Mouse (Mus musculus): ENCODE measurements at regions not wholly inside any gene's neighbourhood (a gene's known extent, or its start where the extent isn't known, plus 50 kb on each side); places are given as distances from the start of the nearest gene placed in this dataset.

- DNase-seq (ENCODE audit: low spot score) = no peak
Measured at GRCm38 (mm10) chr6:127252000-127252721, 100.2 kb upstream of the Ccnd2 start.

GRCm38 (mm10) chr6:127253935-127254334 lies 101.9 kb upstream of the Ccnd2 start:
- no peak for DNase-seq (ENCODE audit: low spot score)

- no peak for DNase-seq (ENCODE audit: low spot score)
Measured at GRCm38 (mm10) chr6:127263903-127264680, 112.1 kb upstream of the Ccnd2 start.

- DNase-seq (ENCODE audit: low spot score) = no peak
Measured at GRCm38 (mm10) chr6:127265063-127265775, 113.2 kb upstream of the Ccnd2 start.

GRCm38 (mm10) chr6:127265901-127266812 lies 114.2 kb upstream of the Ccnd2 start:
- peak; percentile 33 for DNase-seq (ENCODE audit: low spot score)

GRCm38 (mm10) chr6:127266813-127267165 lies 114.8 kb upstream of the Ccnd2 start:
- DNase-seq (ENCODE audit: low spot score) = no peak

- no peak for DNase-seq (ENCODE audit: low spot score)
Measured at GRCm38 (mm10) chr6:127269021-127269420, 117.0 kb upstream of the Ccnd2 start.

- DNase-seq (ENCODE audit: low spot score) = no peak
Measured at GRCm38 (mm10) chr6:127269525-127270044, 117.6 kb upstream of the Ccnd2 start.

GRCm38 (mm10) chr6:127270774-127271173 lies 118.8 kb upstream of the Ccnd2 start:
- no peak for DNase-seq (ENCODE audit: low spot score)

- no peak for DNase-seq (ENCODE audit: low spot score)
Measured at GRCm38 (mm10) chr6:127271418-127271817, 119.4 kb upstream of the Ccnd2 start.

- no peak for DNase-seq (ENCODE audit: low spot score)
Measured at GRCm38 (mm10) chr6:127272630-127273029, 120.6 kb upstream of the Ccnd2 start.

- no peak for DNase-seq (ENCODE audit: low spot score)
Measured at GRCm38 (mm10) chr6:127274732-127275429, 122.9 kb upstream of the Ccnd2 start.

- no peak for DNase-seq (ENCODE audit: low spot score)
Measured at GRCm38 (mm10) chr6:127275430-127275784, 123.4 kb upstream of the Ccnd2 start.

- no peak for DNase-seq (ENCODE audit: low spot score)
Measured at GRCm38 (mm10) chr6:127276362-127276761, 124.4 kb upstream of the Ccnd2 start.

GRCm38 (mm10) chr6:127278402-127278801 lies 126.4 kb upstream of the Ccnd2 start:
- DNase-seq (ENCODE audit: low spot score) = no peak

GRCm38 (mm10) chr6:127284226-127284625 lies 132.2 kb upstream of the Ccnd2 start:
- DNase-seq (ENCODE audit: low spot score) = no peak

GRCm38 (mm10) chr6:127286681-127287476 lies 134.9 kb upstream of the Ccnd2 start:
- no peak for DNase-seq (ENCODE audit: low spot score)

GRCm38 (mm10) chr6:127288946-127289345 lies 137.0 kb upstream of the Ccnd2 start:
- no peak for DNase-seq (ENCODE audit: low spot score)

- DNase-seq (ENCODE audit: low spot score) = no peak
Measured at GRCm38 (mm10) chr6:127291937-127292336, 139.9 kb upstream of the Ccnd2 start.

- DNase-seq (ENCODE audit: low spot score) = no peak
Measured at GRCm38 (mm10) chr6:127293829-127294228, 141.8 kb upstream of the Ccnd2 start.
